Mouse (Mus musculus) forebrain, embryonic 15.5 days (tissue): ENCODE data around the gene P2rx3. TPM values are rescaled to one million over a fixed set of nuclear protein-coding genes. Genes with fewer than 3 reads are reported as not detected.
A peak's percentile ranks its signal among the peaks of the same experiment; 100 is the strongest.

Source experiments
- ATAC-seq: fragments of 200-750 bp; cut with Nextera tagmentation; replicated peaks from 2 replicates; pipeline ENCODE4 v1.8.0; 2017; ENCODE audit warnings: mild to moderate bottlenecking, moderate TSS enrichment, moderate library complexity
- H3K27ac ChIP-seq: fragments of 300-500 bp; sonication (generic); replicated peaks from 2 replicates; pipeline ENCODE4 v1.5.1; 2015; ENCODE audit warnings: mild to moderate bottlenecking, inconsistent platforms
- H3K27me3 ChIP-seq: fragments of 300-500 bp; sonication (generic); 2 replicates; pipeline ENCODE4 v1.6.1; 2015; ENCODE audit warnings: inconsistent platforms
- H3K36me3 ChIP-seq: fragments of 300-500 bp; sonication (generic); 2 replicates; pipeline ENCODE4 v1.6.1; 2015; ENCODE audit warnings: mild to moderate bottlenecking, inconsistent platforms
- H3K4me1 ChIP-seq: fragments of 300-500 bp; sonication (generic); 2 replicates; pipeline ENCODE4 v1.6.1; 2015; ENCODE audit warnings: inconsistent platforms
- H3K4me2 ChIP-seq: fragments of 300-500 bp; sonication (generic); replicated peaks from 2 replicates; pipeline ENCODE4 v1.6.1; 2015; ENCODE audit warnings: mild to moderate bottlenecking, inconsistent platforms
- H3K4me3 ChIP-seq: fragments of 300-500 bp; sonication (generic); 2 replicates; pipeline ENCODE4 v1.5.1; 2015; ENCODE audit warnings: mild to moderate bottlenecking, inconsistent platforms
- H3K9ac ChIP-seq: fragments of 300-500 bp; sonication (generic); replicated peaks from 2 replicates; pipeline ENCODE4 v1.6.1; 2015; ENCODE audit warnings: mild to moderate bottlenecking, inconsistent platforms
- H3K9me3 ChIP-seq: fragments of 300-500 bp; sonication (generic); 2 replicates; pipeline ENCODE4 v1.6.1; 2016; ENCODE audit warnings: inconsistent platforms
- WGBS: fragments of 180-500 bp; shearing (Covaris S2); methylation state at CpG from one replicate; pipeline ENCODE4 v1.1.7; 2015; ENCODE audit warnings: mixed read lengths; 5-methylcytosine and 5-hydroxymethylcytosine counted together
- polyA plus RNA-seq: library from polyadenylated mRNA; unstranded; fragments of >200 nt; fragmentation: Nextera tagmentation; extraction: Ambion mirVana; gene quantifications from 2 replicates; pipeline ENCODE4 v1.2.1, GENCODE M21; 2015

P2rx3 gene
- polyA plus RNA-seq = 0.75 and 1.1 TPM in 2 replicates

DNA sequence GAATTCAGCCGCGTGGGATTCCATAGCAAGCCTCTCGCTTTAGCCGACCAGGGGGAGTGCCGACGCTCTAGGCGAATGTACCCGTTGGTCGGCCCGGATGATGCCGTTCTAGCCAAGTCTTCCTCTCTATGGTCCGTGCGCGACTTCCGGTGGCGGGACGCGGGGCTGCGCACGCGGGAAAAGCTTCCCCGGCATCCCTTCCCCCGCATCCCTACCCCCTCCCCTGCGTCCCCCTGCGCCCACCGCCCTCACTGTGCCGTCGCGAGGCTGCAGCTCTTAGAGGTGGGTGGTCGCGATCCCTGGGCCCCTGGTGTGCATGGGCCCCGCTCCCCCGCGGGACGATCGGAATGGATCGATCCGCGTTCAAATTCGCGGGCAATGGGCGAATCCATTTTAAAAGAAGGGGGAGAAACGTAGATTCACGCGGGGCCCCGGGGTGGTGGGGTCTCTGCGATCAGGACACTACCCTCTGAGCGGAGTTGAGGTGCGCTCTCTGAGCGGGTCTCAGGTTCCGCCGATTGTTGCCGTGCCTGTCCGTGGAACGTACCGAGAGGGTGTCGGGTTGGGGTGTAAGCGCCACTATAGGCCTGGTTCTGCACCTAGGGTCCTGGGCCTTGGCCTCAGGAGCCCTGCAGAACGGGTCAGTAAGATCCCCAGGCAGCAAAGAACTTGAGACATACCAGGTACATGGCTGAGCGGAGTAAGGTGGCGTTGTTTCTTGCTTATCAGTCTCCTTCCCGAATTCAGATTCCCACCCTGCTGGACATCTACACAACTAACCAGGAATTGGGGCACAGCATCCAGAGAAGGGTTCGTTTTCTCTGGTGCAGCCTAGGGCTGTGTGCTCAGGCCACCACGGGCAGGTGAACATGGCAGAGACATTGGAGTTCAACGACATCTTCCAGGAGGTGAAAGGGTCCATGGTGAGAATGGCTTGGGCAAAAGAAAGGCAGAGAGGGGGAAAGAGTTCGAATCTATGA, at the start of gene P2rx3, which contains the start of gene Ssrp1:
Gene P2rx3 (minus strand): TSS at position 416 of the 980 bp plus-strand sequence.
Gene Ssrp1 (plus strand): TSS at position 188 of the 980 bp plus-strand sequence.
- Histone ChIP-seq H3K9me3 (no peaks in the 10 kb centered on the region), H3K36me3 (peaks cover 30% of the 10 kb centered on the region), H3K27me3 (no peaks in the 10 kb centered on the region), H3K4me2 (peak within 1 kb of the TSS; percentile 74), H3K4me1 (peaks cover 18% of the 10 kb centered on the region), H3K27ac (peak within 1 kb of the TSS; percentile 74), H3K9ac (peak within 1 kb of the TSS; percentile 98), H3K4me3 (peak within 1 kb of the TSS; percentile 87)
- 1% methylated on average over 66 of the region's 66 CpGs for WGBS
- ATAC-seq = peak; percentile 98

DNA sequence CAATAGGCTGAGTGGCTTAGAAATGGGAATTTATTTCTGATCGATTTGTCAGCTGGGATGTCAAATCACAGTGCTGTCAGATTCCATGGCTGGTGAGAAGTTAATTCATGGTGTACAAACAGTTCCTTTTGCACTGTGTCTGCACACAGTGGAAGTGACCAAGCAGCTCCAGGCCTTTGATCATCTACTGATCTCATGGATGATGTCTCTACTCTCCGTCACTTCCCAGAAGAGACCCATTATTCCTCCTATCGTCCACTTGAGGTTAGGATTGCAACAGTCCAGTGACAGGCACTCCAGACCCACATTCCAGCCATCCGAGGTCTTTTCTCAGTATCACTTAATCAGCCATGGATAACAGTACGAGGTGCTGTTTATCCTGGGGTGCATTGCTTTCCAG, 36.5 kb upstream of the P2rx3 start:
- WGBS = 96% methylated on average over 5 of the region's 5 CpGs
- H3K36me3 ChIP-seq = peaks cover 19% of the 10 kb centered on the region; the same call in 1 of the 2 replicates
- H3K4me1 ChIP-seq = no peaks in the 10 kb centered on the region

DNA sequence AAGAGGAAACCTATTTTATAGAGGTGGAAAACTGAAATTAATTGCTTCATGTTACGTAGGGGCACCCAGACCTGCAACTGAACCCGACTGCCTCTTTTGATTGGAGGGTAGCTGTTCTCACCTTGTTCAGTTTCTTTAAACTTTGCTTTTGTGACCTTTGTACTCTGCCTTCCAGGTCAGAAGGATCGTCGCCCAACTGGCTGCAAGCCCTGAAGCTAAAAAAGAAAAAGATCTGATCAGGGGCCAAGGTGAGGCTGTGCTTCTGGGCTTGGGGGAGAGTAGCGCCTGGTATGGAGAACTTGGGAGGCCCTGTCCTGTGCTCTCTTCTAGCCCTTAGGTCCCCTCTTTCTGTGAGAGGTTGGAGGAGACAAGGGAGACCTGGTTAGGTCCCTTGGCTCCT, 34.7 kb upstream of the P2rx3 start:
- Histone ChIP-seq H3K4me3 (no peak overlapping the region), H3K4me2 (no peak overlapping the region), H3K27me3 (no peaks in the 10 kb centered on the region), H3K4me1 (0 out of 2 replicates have a peak, but pooled peaks cover 3% of the 10 kb centered on the region), H3K9ac (no peak overlapping the region), H3K27ac (no peak overlapping the region), H3K9me3 (no peaks in the 10 kb centered on the region), H3K36me3 (peaks cover 19% of the 10 kb centered on the region; the same call in 1 of the 2 replicates)
- 95% methylated on average over 5 of the region's 5 CpGs for WGBS
- no peak for ATAC-seq

More for the DNA sequence above, 36.5 kb upstream of the P2rx3 start:
- Histone ChIP-seq H3K9ac (no peak overlapping the region), H3K4me3 (no peak overlapping the region), H3K27ac (no peak overlapping the region), H3K4me2 (no peak overlapping the region), H3K9me3 (no peaks in the 10 kb centered on the region), H3K27me3 (no peaks in the 10 kb centered on the region)
- no peak for ATAC-seq

DNA sequence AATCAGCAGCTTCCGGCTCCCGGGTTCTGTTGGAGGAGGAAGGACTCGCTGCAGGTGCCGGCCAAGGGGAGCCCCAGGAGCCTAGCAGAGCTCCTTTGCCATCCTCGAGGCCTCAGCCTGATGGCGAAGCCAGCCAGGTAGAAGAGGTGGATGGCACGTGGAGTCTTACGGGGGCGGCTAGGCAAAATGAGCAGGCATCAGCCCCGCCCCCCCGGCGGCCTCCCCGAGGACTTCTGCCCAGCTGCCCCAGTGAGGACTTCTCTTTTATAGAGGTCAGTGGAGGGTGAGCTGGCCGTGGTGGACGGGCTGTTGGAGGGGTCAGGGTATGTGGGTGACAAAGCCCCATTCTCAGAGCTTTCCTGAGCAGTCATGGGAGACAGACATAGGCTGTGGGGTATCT, 32.8 kb upstream of the P2rx3 start:
- Histone ChIP-seq H3K27me3 (no peaks in the 10 kb centered on the region), H3K4me2 (no peak overlapping the region), H3K9me3 (no peaks in the 10 kb centered on the region), H3K9ac (no peak overlapping the region), H3K4me3 (no peak overlapping the region), H3K27ac (no peak overlapping the region), H3K36me3 (peaks cover 19% of the 10 kb centered on the region; the same call in 1 of the 2 replicates), H3K4me1 (0 out of 2 replicates have a peak, but pooled peaks cover 3% of the 10 kb centered on the region)
- 80% methylated on average over 15 of the region's 15 CpGs for WGBS
- no peak for ATAC-seq

DNA sequence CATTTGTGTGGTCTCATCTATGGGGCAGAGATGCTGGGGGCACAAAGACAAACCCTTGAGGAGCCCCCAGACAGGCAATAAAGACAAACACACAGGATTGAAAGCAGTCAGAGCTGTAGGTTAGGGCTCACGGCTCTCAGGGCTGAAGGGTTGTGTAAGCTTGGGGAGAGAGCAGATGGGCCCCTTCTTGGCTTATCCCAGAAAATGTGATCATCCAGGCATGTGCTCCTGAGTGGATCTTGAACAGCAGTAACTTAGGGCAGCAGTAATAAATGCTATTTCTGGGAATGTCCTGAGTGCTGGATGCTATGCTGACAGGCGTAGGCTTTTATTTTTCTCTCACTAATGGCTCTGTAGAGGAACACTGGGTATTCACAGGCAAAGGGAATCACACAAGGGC, 31.4 kb upstream of the P2rx3 start:
- ATAC-seq = no peak
- 86% methylated on average over 2 of the region's 2 CpGs for WGBS
- no peaks in the 10 kb centered on the region for H3K9me3 ChIP-seq
- H3K27me3 ChIP-seq = no peaks in the 10 kb centered on the region
- H3K9ac ChIP-seq = no peak overlapping the region
- no peak overlapping the region for H3K4me3 ChIP-seq
- H3K4me2 ChIP-seq = no peak overlapping the region
- 0 out of 2 replicates have a peak, but pooled peaks cover 3% of the 10 kb centered on the region for H3K4me1 ChIP-seq
- H3K27ac ChIP-seq = no peak overlapping the region
- peaks cover 23% of the 10 kb centered on the region; the same call in 1 of the 2 replicates for H3K36me3 ChIP-seq

DNA sequence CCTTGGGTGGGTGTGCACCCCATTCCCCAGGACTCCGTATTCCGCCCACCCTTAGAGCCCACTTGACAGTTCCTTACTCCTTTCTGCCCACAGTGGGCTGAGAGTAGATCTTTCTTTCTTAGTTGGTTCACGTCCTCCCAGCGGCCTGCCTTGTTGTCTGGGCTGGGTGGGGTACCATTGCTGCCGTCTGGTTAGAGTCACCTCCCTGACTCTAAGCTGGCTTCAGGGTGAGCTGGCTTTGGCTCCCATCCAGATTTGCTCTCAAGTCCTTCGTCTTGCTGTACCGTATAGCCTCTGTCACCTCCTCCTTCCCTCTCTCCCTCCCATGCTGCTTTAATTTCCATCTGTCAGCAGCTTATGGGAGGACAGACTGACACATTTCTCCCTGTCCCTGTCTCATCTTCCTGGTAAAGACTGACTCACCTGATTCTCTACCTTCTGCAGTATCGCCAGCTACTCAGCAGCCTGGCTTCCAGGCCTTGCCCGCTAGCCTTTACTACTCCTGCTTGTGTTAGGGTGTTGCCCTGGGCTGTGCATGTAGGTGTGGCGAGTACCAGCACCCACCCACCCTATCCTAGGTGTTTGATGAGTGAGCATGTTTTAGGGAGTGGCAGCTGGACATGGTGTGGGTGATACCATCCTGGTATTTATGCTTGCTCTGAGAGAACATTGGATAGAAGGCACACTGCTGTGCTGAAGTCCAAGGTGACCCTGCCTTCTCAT, 30.8 kb upstream of the P2rx3 start:
- no peak for ATAC-seq
- H3K4me1 ChIP-seq = 0 out of 2 replicates have a peak, but pooled peaks cover 3% of the 10 kb centered on the region
- H3K9ac ChIP-seq = no peak overlapping the region
- H3K27ac ChIP-seq = no peak overlapping the region
- WGBS = 78% methylated on average over 10 of the region's 10 CpGs
- no peaks in the 10 kb centered on the region for H3K9me3 ChIP-seq
- peaks cover 24% of the 10 kb centered on the region for H3K36me3 ChIP-seq
- H3K27me3 ChIP-seq = no peaks in the 10 kb centered on the region
- H3K4me2 ChIP-seq = no peak overlapping the region
- no peak overlapping the region for H3K4me3 ChIP-seq

DNA sequence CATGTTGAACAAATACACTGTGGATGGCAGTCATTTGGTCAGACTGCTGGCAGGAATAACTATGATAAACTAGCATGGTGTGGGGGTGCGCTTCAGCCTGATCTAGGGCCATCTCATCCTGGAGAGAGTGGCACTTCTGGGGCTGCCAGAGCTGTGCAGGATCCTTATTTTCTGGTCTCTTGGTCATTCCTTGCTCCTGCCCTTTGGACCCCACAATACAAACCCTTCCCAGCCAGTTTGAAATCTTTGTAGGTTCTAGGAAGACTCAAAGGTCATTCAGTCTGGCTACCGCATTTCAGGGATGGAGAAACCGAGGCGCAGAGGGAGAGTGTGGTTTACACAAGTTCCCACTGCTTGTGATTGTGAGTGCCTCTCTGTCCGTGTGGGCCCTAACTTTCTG, 29.7 kb upstream of the P2rx3 start:
- Histone ChIP-seq H3K27ac (no peak overlapping the region), H3K9me3 (no peaks in the 10 kb centered on the region), H3K4me2 (no peak overlapping the region), H3K4me1 (0 out of 2 replicates have a peak, but pooled peaks cover 3% of the 10 kb centered on the region), H3K27me3 (no peaks in the 10 kb centered on the region), H3K36me3 (peaks cover 28% of the 10 kb centered on the region), H3K9ac (no peak overlapping the region), H3K4me3 (no peak overlapping the region)
- ATAC-seq = no peak
- WGBS = 93% methylated on average over 5 of the region's 5 CpGs

DNA sequence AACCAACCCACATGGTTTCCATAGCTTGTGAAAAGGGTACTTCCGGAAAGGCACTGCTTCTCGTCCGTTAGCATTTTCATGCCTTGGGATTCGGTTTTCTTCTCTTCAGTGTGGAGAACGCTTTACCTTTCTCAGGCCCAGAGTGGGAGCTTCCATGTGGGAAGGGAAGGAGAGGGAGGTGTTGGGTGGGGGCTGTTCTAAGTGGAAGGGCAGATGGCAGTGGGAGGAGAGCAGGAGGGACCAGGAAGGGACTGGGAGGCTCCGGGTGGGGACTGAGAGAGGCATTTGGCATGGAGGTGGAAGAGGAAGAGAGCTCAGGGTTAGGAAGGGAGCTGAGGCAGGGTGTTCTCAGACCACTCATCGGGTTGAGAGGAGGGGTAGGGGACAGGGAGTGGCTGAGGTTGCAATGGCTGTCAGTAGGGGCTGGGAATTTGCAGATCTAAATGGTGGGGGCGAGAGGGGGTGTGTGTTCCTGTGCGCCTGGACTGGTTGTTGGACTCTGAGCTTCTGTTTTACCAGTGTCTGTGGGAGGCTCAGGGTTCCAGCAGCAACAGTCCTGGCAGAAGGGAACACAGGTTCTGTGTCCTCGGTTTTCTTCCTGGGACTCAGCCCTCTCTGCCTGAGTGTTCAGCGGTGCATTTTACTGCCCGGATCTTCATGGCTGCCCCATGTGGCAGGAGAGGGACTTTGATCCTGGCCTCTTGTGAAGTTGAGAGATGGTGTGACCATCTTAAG, 28.0 kb upstream of the P2rx3 start:
- ATAC-seq = no peak
- Histone ChIP-seq H3K9ac (no peak overlapping the region), H3K27ac (no peak overlapping the region), H3K27me3 (no peaks in the 10 kb centered on the region), H3K4me3 (no peak overlapping the region), H3K36me3 (peaks cover 26% of the 10 kb centered on the region), H3K4me1 (peaks cover 12% of the 10 kb centered on the region), H3K9me3 (no peaks in the 10 kb centered on the region), H3K4me2 (no peak overlapping the region)
- WGBS = 92% methylated on average over 12 of the region's 12 CpGs

DNA sequence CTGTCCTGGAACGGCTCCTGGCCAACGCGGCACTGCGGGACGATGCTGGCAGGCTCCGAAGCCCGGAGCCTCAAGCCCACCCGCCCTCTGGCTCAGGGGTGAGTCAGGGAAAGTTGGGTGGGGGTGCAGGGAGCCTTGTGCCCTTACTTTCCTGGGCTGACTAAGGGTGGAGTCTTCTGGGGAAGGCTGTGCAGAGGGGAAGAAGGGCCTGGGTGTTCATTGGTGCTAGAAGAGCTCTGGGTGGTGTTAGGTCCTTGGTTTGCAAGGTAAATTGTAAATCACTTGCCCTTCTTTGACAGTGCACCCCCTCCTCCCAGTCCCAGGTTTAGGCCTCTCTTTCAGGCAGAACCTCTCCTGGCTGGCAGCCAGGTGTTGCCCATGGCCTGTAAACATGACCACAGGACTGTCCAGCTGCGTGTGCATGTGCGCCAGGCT, 23.9 kb upstream of the P2rx3 start:
- H3K4me1 ChIP-seq = peaks cover 12% of the 10 kb centered on the region
- H3K4me2 ChIP-seq = 0 out of 2 replicates have a peak overlapping the region, but pooled peaks have one; percentile 11
- peak; percentile 24 for ATAC-seq
- H3K4me3 ChIP-seq = no peak overlapping the region
- 40% methylated on average over 10 of the region's 10 CpGs for WGBS
- H3K36me3 ChIP-seq = peaks cover 54% of the 10 kb centered on the region
- H3K9ac ChIP-seq = no peak overlapping the region
- no peak overlapping the region for H3K27ac ChIP-seq
- no peaks in the 10 kb centered on the region for H3K9me3 ChIP-seq
- H3K27me3 ChIP-seq = no peaks in the 10 kb centered on the region

DNA sequence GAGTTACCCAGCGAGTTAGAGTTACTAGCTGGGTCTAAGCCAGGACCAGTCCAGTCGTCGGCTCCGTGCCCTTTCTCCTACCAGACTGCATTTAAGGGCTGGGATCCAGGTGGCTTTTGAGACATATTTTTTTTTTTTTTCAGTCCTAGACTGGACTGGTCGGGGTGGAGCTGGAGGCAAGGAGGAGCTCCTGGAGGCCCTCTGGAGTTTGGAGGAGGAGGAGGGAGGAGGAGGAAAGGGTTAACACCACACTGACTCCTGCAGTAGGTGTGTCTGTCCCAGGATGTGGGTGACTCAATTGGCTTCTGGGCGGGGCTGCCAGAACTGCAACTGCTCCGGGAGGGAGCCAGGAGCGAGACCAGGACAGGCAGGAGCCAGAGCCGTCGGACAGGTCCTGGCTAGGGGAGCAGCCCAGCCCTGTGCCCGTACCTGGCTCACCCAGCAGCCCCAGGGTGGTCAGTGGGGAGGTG, 23.4 kb upstream of the P2rx3 start:
- H3K9ac ChIP-seq = no peak overlapping the region
- peaks cover 54% of the 10 kb centered on the region for H3K36me3 ChIP-seq
- H3K4me2 ChIP-seq = 0 out of 2 replicates have a peak overlapping the region, but pooled peaks have one; percentile 11
- ATAC-seq = peak; percentile 33; the same call in 1 of the 2 replicates
- H3K27me3 ChIP-seq = no peaks in the 10 kb centered on the region
- H3K4me1 ChIP-seq = peaks cover 12% of the 10 kb centered on the region
- H3K9me3 ChIP-seq = no peaks in the 10 kb centered on the region
- 12% methylated on average over 11 of the region's 11 CpGs for WGBS
- no peak overlapping the region for H3K4me3 ChIP-seq
- H3K27ac ChIP-seq = no peak overlapping the region

DNA sequence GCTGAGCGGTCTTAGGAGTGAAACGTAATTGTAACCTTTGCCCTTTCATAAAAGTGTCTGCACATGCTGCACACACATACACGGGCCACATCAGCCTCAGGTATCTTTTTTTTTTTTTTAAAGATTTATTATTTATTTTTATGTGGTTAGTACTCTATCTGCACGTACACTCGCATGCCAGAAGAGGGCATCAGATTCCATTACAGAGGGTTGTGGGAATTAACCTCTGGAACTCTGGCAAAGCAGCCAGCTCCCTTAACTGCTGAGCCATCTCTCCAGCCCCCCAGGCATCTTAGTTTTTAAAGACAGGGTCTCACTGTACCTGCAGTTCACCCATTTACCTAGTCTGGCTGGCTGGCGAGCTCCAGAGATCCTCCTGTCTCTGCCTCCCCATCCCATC, 22.4 kb upstream of the P2rx3 start:
- WGBS = 93% methylated on average over 6 of the region's 6 CpGs

More for the DNA sequence above, 22.4 kb upstream of the P2rx3 start:
- peaks cover 60% of the 10 kb centered on the region for H3K36me3 ChIP-seq
- H3K9me3 ChIP-seq = no peaks in the 10 kb centered on the region
- no peak overlapping the region for H3K9ac ChIP-seq
- H3K27me3 ChIP-seq = no peaks in the 10 kb centered on the region
- H3K27ac ChIP-seq = no peak overlapping the region
- peaks cover 12% of the 10 kb centered on the region for H3K4me1 ChIP-seq
- no peak overlapping the region for H3K4me2 ChIP-seq
- no peak overlapping the region for H3K4me3 ChIP-seq
- no peak for ATAC-seq
